Mouse (Mus musculus) spleen, adult 2 months (tissue): Measurements from ENCODE around the gene Cckbr.

Experiments
- CTCF ChIP-seq: fragments of 200-500 bp; IDR thresholded peaks from 2 replicates; pipeline ENCODE4 v1.5.1; 2011; ENCODE audit warnings: mild to moderate bottlenecking, inconsistent platforms; ENCODE audit not compliant: insufficient read depth, insufficient read length, insufficient replicate concordance; ENCODE audit errors: extremely low read depth
- POLR2A ChIP-seq: fragments of 200-500 bp; IDR thresholded peaks from 2 replicates; pipeline ENCODE4 v1.6.1; 2011; ENCODE audit warnings: low read depth, low read length, inconsistent platforms

DNA sequence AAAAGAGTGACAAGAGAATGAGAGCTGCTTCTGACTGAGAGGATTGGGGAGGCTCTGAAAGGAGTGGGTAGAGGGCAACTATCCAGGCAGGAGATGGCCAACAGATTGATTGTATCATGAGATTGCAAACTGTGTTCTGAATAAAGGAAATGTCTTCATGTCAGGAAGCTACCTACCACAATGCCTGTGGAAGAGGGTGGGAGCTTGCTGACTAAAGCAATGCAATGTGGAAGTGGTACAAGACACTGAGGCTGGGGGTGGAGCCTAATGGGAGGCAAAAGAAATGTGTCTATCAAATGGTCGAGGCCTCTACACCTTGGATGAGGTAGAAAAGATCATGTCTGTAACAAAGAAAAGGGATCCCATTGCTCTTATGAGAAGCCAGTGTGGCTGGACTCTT, 19.2 kb upstream of the Cckbr start:
- TF ChIP-seq CTCF (no peak), POLR2A (no peak)
